Mouse (Mus musculus) embryonic facial prominence, embryonic 13.5 days (tissue): Measurements from ENCODE around the gene Bhmt. TPM values are rescaled to one million over a fixed set of nuclear protein-coding genes. Genes with fewer than 3 reads are reported as not detected.
A peak's percentile ranks its signal among the peaks of the same experiment; 100 is the strongest.

ENCODE experiments used
- ATAC-seq: fragments of 200-750 bp; cut with Nextera tagmentation; 2 replicates; pipeline ENCODE4 v1.8.0; 2017; ENCODE audit warnings: low read depth; ENCODE audit not compliant: insufficient number of reproducible peaks, insufficient read depth, low FRiP score, low TSS enrichment
- H3K27ac ChIP-seq: fragments of 300-500 bp; sonication (generic); 2 replicates; pipeline ENCODE4 v1.5.1; 2015; ENCODE audit warnings: moderate library complexity, mild to moderate bottlenecking, inconsistent platforms
- H3K27me3 ChIP-seq: fragments of 300-500 bp; sonication (generic); 2 replicates; pipeline ENCODE4 v1.6.1; 2015; ENCODE audit warnings: mild to moderate bottlenecking, inconsistent platforms
- H3K36me3 ChIP-seq: fragments of 300-500 bp; sonication (generic); 2 replicates; pipeline ENCODE4 v1.6.1; 2015; ENCODE audit warnings: mild to moderate bottlenecking, inconsistent platforms
- H3K4me1 ChIP-seq: fragments of 300-500 bp; sonication (generic); 2 replicates; pipeline ENCODE4 v1.6.1; 2015; ENCODE audit warnings: inconsistent platforms
- H3K4me2 ChIP-seq: fragments of 300-500 bp; sonication (generic); 2 replicates; pipeline ENCODE4 v1.6.1; 2015; ENCODE audit warnings: moderate library complexity, mild to moderate bottlenecking, inconsistent platforms
- H3K4me3 ChIP-seq: fragments of 300-500 bp; sonication (generic); 2 replicates; pipeline ENCODE4 v1.5.1; 2015; ENCODE audit warnings: mild to moderate bottlenecking, inconsistent platforms
- H3K9ac ChIP-seq: fragments of 300-500 bp; sonication (generic); 2 replicates; pipeline ENCODE4 v1.6.1; 2015; ENCODE audit warnings: mild to moderate bottlenecking, inconsistent platforms
- H3K9me3 ChIP-seq: fragments of 300-500 bp; sonication (generic); 2 replicates; pipeline ENCODE4 v1.6.1; 2016; ENCODE audit warnings: inconsistent platforms
- WGBS: fragments of 180-500 bp; shearing (Covaris S2); methylation state at CpG from one replicate; pipeline ENCODE4 v1.1.7; 2015; ENCODE audit warnings: mixed read lengths; 5-methylcytosine and 5-hydroxymethylcytosine counted together
- polyA plus RNA-seq: library from polyadenylated mRNA; unstranded; fragments of >200 nt; fragmentation: Nextera tagmentation; extraction: Ambion mirVana; gene quantifications from 2 replicates; pipeline ENCODE4 v1.2.1, GENCODE M21; 2015

Gene Bhmt
- polyA plus RNA-seq, 1 experiment from 2014 or later = not detected

- Histone ChIP-seq H3K9me3 (no peaks in the 10 kb centered on the region), H3K27me3 (no peaks in the 10 kb centered on the region), H3K4me2 (no peak overlapping the region), H3K9ac (no peak overlapping the region), H3K4me1 (no peaks in the 10 kb centered on the region), H3K27ac (no peak overlapping the region), H3K36me3 (no peaks in the 10 kb centered on the region), H3K4me3 (no peak overlapping the region)
- no peak for ATAC-seq
- 81% methylated on average over 7 of the region's 7 CpGs for WGBS
Measured at GRCm38 (mm10) chr13:93648387-93649130, 10.8 kb upstream of the Bhmt start.

DNA sequence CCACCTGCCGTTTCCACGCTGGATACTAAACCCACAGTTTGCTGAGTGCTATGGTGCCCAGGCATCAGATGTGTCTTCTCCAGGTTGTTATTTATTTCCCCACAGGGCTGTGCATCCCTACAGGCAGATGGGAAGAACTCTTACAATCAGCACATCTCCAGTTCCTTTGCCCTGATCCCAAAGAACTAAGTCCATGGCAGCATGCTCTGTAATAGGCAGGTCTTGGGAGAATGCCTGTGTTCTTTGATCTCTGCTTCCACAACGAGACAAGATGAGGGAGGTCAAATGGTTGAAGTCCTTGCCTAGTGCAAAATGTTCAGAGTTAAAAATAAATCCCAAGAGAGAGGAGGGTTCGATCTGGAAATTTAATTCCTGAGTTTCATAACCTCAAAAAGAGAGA is 1.9 kb upstream of the Bhmt start:
- Histone ChIP-seq H3K9ac (no peak overlapping the region), H3K4me1 (no peaks in the 10 kb centered on the region), H3K4me2 (no peak overlapping the region), H3K36me3 (no peaks in the 10 kb centered on the region), H3K27ac (no peak overlapping the region), H3K27me3 (no peaks in the 10 kb centered on the region), H3K4me3 (no peak overlapping the region), H3K9me3 (no peaks in the 10 kb centered on the region)
- 61% methylated on average over 4 of the region's 4 CpGs for WGBS
- no peak for ATAC-seq

DNA sequence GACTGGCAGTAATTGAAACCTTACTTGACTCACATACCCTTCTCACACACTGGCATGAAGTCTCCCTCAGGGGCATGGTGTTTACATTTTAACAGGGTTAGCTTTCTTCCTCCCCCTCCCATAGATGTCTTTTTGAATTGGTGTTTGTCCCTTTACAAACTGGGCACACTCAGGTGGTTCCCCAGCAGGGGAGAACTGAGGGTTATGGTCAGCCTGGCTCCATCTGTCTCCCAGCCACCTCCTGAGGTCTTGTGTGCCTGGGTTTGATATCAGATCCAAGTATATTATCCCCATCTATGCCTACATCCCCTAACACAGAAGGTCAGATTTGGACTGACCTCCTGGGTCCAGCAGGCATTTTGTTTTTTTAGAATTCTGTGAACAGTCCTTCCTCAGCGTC is 1.2 kb downstream of the Bhmt start:
- Histone ChIP-seq H3K9ac (no peak overlapping the region), H3K4me1 (no peaks in the 10 kb centered on the region), H3K36me3 (no peaks in the 10 kb centered on the region), H3K27ac (no peak overlapping the region), H3K27me3 (no peaks in the 10 kb centered on the region), H3K4me3 (no peak overlapping the region), H3K9me3 (no peaks in the 10 kb centered on the region), H3K4me2 (no peak overlapping the region)
- WGBS = 80% methylated on average over 1 of the region's 1 CpGs
- ATAC-seq = no peak

- WGBS = 82% methylated on average over 5 of the region's 5 CpGs
Measured at GRCm38 (mm10) chr13:93632927-93633326, 4.8 kb downstream of the Bhmt start.

DNA sequence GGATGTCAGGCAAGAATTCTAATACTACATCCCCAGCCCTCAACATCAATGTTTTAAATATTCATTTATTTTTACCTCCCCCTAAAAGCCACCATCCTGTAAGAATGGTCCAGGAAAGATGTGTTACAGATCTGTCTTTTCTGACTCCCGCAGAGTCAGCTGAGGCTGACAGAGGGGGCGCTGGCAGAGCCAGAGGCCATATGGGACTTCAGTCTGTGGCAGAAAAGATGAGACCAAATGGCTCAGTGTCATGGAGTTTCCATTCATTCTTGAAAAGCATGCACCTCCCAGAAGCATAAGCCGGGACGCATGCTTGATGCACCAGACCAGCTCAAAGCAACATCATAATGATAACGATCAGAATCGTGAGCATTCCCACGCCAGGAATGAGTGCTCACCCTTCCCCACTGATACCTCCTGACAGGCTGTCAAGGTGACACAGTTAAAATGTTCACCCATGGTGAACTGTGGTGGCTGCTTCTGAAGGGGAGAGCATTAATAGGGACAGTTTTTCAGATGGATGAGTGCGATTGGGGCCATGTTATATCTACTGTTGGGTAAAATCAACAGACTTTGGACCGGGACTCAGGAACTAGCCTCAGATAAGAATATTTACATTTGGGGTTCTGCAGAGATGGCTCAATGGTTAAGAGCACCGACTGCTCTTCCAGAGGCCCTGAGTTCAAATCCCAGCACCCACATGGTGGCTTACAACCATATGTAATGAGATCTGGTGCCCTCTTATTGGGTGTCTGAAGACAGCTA is 6.6 kb downstream of the Bhmt start:
- ATAC-seq = no peak
- no peak overlapping the region for H3K9ac ChIP-seq
- H3K27ac ChIP-seq = no peak overlapping the region
- 83% methylated on average over 10 of the region's 10 CpGs for WGBS
- H3K4me2 ChIP-seq = no peak overlapping the region
- H3K4me3 ChIP-seq = no peak overlapping the region
- no peaks in the 10 kb centered on the region for H3K27me3 ChIP-seq
- peaks cover 13% of the 10 kb centered on the region; the same call in 1 of the 2 replicates for H3K4me1 ChIP-seq
- H3K9me3 ChIP-seq = no peaks in the 10 kb centered on the region
- H3K36me3 ChIP-seq = no peaks in the 10 kb centered on the region

More at GRCm38 (mm10) chr13:93632927-93633326, 4.8 kb downstream of the Bhmt start:
- no peaks in the 10 kb centered on the region for H3K36me3 ChIP-seq
- no peak for ATAC-seq
- H3K9ac ChIP-seq = no peak overlapping the region
- H3K27me3 ChIP-seq = no peaks in the 10 kb centered on the region
- H3K27ac ChIP-seq = no peak overlapping the region
- peaks cover 13% of the 10 kb centered on the region; the same call in 1 of the 2 replicates for H3K4me1 ChIP-seq
- no peak overlapping the region for H3K4me2 ChIP-seq
- no peaks in the 10 kb centered on the region for H3K9me3 ChIP-seq
- no peak overlapping the region for H3K4me3 ChIP-seq

GRCm38 (mm10) chr13:93628861-93629260 is 8.9 kb downstream of the Bhmt start:
- no peaks in the 10 kb centered on the region for H3K27me3 ChIP-seq
- no peak overlapping the region for H3K9ac ChIP-seq
- 24% methylated on average over 6 of the region's 6 CpGs for WGBS
- H3K9me3 ChIP-seq = no peaks in the 10 kb centered on the region
- no peak overlapping the region for H3K4me3 ChIP-seq
- no peak overlapping the region for H3K27ac ChIP-seq
- no peak overlapping the region for H3K4me2 ChIP-seq
- peaks cover 13% of the 10 kb centered on the region; the same call in 1 of the 2 replicates for H3K4me1 ChIP-seq
- ATAC-seq = no peak
- H3K36me3 ChIP-seq = no peaks in the 10 kb centered on the region

DNA sequence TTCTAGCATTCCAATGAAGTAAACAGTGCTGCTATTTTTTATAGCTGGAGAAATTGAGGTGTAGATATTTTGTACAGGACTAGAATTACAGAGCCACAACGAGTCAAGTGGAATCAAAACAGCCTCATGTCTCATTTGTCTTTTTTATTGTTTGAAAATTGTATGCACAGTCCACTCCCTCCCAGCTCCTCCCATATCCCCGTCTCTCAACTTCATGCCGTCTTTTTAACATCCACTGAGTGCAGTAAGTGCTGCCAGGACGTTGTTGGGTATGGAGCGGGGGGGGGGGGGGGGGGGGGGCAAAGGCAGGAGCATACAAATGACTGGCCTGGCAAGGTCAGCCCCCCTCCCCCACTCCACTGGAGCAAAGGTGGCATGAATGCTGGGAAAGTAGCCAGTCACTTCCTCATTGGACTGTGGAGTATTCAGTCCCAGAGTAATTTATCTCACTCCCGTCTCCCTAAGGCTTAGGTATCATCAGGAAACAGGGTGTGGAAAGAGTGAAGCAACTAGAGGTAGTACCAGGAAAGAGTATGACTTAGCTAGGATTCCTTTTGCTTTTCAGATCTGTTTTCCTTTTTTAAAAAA is 23.3 kb downstream of the Bhmt start:
- no peak for ATAC-seq

DNA sequence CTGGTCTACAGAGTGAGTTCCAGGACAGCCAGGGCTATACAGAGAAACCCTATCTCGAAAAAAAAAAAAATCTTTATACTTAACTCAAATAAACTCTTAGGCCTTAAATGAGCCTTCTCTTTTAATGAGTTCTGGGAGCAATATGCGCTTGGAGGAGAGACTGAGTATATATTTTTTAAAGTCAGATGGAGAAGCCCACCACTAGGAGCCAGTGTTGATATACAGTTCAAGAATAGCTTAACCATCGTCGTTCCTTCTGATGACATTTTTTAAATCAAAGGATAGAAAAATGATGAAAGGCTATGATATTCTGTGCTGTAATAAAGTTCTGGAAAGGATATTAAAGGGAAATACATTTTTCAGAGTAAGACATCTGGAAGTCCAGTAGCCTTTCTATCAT is 24.0 kb downstream of the Bhmt start:
- Histone ChIP-seq H3K4me3 (no peak overlapping the region), H3K27me3 (no peaks in the 10 kb centered on the region), H3K4me1 (0 out of 2 replicates have a peak, but pooled peaks cover 3% of the 10 kb centered on the region), H3K4me2 (no peak overlapping the region), H3K27ac (no peak overlapping the region), H3K9me3 (no peaks in the 10 kb centered on the region), H3K9ac (no peak overlapping the region), H3K36me3 (no peaks in the 10 kb centered on the region)
- WGBS = 67% methylated on average over 4 of the region's 4 CpGs
- ATAC-seq = no peak

More for the DNA sequence above, 23.3 kb downstream of the Bhmt start:
- H3K36me3 ChIP-seq = no peaks in the 10 kb centered on the region
- 46% methylated on average over 5 of the region's 6 CpGs for WGBS
- H3K9me3 ChIP-seq = no peaks in the 10 kb centered on the region
- no peak overlapping the region for H3K4me2 ChIP-seq
- no peak overlapping the region for H3K27ac ChIP-seq
- no peak overlapping the region for H3K4me3 ChIP-seq
- 0 out of 2 replicates have a peak, but pooled peaks cover 3% of the 10 kb centered on the region for H3K4me1 ChIP-seq
- no peaks in the 10 kb centered on the region for H3K27me3 ChIP-seq
- H3K9ac ChIP-seq = no peak overlapping the region

- Histone ChIP-seq H3K4me3 (no peak overlapping the region), H3K27ac (peak overlapping the region; percentile 48; the same call in 1 of the 2 replicates), H3K4me1 (0 out of 2 replicates have a peak, but pooled peaks cover 3% of the 10 kb centered on the region), H3K9ac (no peak overlapping the region), H3K27me3 (no peaks in the 10 kb centered on the region), H3K9me3 (no peaks in the 10 kb centered on the region), H3K4me2 (no peak overlapping the region), H3K36me3 (no peaks in the 10 kb centered on the region)
- ATAC-seq = 0 out of 2 replicates have a peak, but pooled peaks have one; percentile 6
- 50% methylated on average over 19 of the region's 19 CpGs for WGBS
Measured at GRCm38 (mm10) chr13:93612660-93613607, 24.8 kb downstream of the Bhmt start.

- H3K9me3 ChIP-seq = no peaks in the 10 kb centered on the region
Measured at GRCm38 (mm10) chr13:93608476-93608875, 29.3 kb downstream of the Bhmt start.

GRCm38 (mm10) chr13:93607701-93608100 is 30.1 kb downstream of the Bhmt start:
- WGBS = 91% methylated on average over 3 of the region's 3 CpGs

More at GRCm38 (mm10) chr13:93608476-93608875, 29.3 kb downstream of the Bhmt start:
- ATAC-seq = no peak
- H3K4me2 ChIP-seq = no peak overlapping the region
- H3K4me1 ChIP-seq = peaks cover 9% of the 10 kb centered on the region; the same call in 1 of the 2 replicates
- no peak overlapping the region for H3K9ac ChIP-seq
- no peaks in the 10 kb centered on the region for H3K36me3 ChIP-seq
- H3K4me3 ChIP-seq = no peak overlapping the region
- H3K27ac ChIP-seq = no peak overlapping the region
- 70% methylated on average over 2 of the region's 2 CpGs for WGBS
- no peaks in the 10 kb centered on the region for H3K27me3 ChIP-seq

More at GRCm38 (mm10) chr13:93607701-93608100, 30.1 kb downstream of the Bhmt start:
- Histone ChIP-seq H3K27ac (no peak overlapping the region), H3K4me3 (no peak overlapping the region), H3K36me3 (no peaks in the 10 kb centered on the region), H3K27me3 (no peaks in the 10 kb centered on the region), H3K9me3 (no peaks in the 10 kb centered on the region), H3K4me2 (no peak overlapping the region), H3K4me1 (peaks cover 9% of the 10 kb centered on the region; the same call in 1 of the 2 replicates), H3K9ac (no peak overlapping the region)
- ATAC-seq = no peak
